Mouse (Mus musculus): Measurements from ENCODE around the gene Tma7. TPM values are rescaled to one million over a fixed set of nuclear protein-coding genes. Genes with fewer than 3 reads are reported as not detected.

Tma7 gene
- polyA plus RNA-seq, 1 experiment from 2014 or later: 774 TPM

- Histone ChIP-seq H3K27ac (no peak overlapping the region), H3K36me3 (peaks cover 21% of the 10 kb centered on the region), H3K27me3 (ENCODE audit: insufficient read depth, poor library complexity, severe bottlenecking) (no peaks in the 10 kb centered on the region), H3K4me1 (peaks cover 36% of the 10 kb centered on the region), H3K9me3 (no peaks in the 10 kb centered on the region), H3K4me3 (no peak overlapping the region)
- 19% methylated on average over 2 of the region's 2 CpGs for WGBS
- DNase-seq (ENCODE audit: low spot score): no peak
Measured at GRCm38 (mm10) chr9:109084922-109085321, 2.5 kb upstream of the Tma7 start.

DNA sequence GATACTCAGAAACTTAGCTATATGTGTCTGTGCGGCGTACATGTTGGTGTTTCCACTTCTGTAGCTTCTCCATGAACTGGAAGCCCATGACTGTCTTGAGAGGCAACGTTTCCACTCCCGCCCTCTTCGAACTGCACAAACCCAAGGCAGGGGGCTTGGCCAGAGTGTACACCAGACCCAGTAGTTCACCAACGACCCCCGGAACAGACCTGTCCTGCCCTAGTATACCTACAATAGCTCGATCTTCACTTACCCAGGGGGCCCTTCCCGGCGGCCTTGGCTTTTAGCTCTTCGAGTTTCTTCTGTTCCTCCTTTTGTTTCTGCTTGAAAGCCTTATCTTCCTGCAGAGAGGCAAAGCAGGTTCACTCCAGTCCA, 651 bp downstream of the Tma7 start:
- Histone ChIP-seq H3K27ac (peak overlapping the region; percentile 94), H3K27me3 (ENCODE audit: insufficient read depth, poor library complexity, severe bottlenecking) (no peaks in the 10 kb centered on the region), H3K36me3 (peaks cover 21% of the 10 kb centered on the region), H3K4me3 (peak overlapping the region; percentile 91), H3K4me1 (peaks cover 22% of the 10 kb centered on the region), H3K9me3 (no peaks in the 10 kb centered on the region)
- no peak for DNase-seq (ENCODE audit: low spot score)
- 7% methylated on average over 11 of the region's 11 CpGs for WGBS

DNA sequence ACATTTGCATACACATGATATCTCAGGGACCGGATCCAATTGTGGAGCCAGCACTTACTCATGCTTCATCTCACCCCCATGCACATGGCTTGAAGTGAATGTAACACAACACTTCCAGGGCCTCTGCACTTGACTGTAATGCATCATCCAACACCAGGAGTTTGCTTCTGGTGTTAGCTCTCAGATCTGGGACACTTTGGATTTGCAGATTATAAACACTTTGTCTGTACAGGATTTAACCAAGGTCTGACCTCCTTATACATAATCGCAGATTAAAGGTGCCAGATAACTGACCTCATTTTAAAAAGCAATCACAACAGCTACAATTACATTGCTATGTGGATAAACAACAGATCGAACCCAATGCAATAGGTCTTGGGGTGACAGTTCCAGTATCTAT, 1.9 kb downstream of the Tma7 start:
- Histone ChIP-seq H3K27me3 (ENCODE audit: insufficient read depth, poor library complexity, severe bottlenecking) (no peaks in the 10 kb centered on the region), H3K27ac (no peak overlapping the region), H3K36me3 (peaks cover 21% of the 10 kb centered on the region), H3K4me3 (no peak overlapping the region), H3K4me1 (peaks cover 22% of the 10 kb centered on the region), H3K9me3 (no peaks in the 10 kb centered on the region)
- no peak for DNase-seq (ENCODE audit: low spot score)
- WGBS: 89% methylated on average over 3 of the region's 3 CpGs

- under 1% methylated on average over 57 of the region's 57 CpGs for WGBS
- peaks cover 18% of the 10 kb centered on the region for H3K4me1 ChIP-seq
- no peaks in the 10 kb centered on the region for H3K9me3 ChIP-seq
- DNase-seq (ENCODE audit: low spot score): peak; percentile 96
- peak within 1 kb of the TSS; percentile 79 for H3K4me3 ChIP-seq
- H3K27me3 ChIP-seq (ENCODE audit: insufficient read depth, poor library complexity, severe bottlenecking): no peaks in the 10 kb centered on the region
- peak within 1 kb of the TSS; percentile 93 for H3K27ac ChIP-seq
- H3K36me3 ChIP-seq: peaks cover 33% of the 10 kb centered on the region
Measured at GRCm38 (mm10) chr9:109073661-109074573, 8.5 kb downstream of the Tma7 start, which contains the start of gene Atrip. Atrip (minus strand) TSS chr9:109074124.

- Histone ChIP-seq H3K36me3 (peaks cover 86% of the 10 kb centered on the region), H3K4me1 (peaks cover 7% of the 10 kb centered on the region), H3K27ac (no peak overlapping the region), H3K9me3 (no peaks in the 10 kb centered on the region), H3K4me3 (no peak overlapping the region), H3K27me3 (ENCODE audit: insufficient read depth, poor library complexity, severe bottlenecking) (no peaks in the 10 kb centered on the region)
- WGBS: 89% methylated on average over 3 of the region's 3 CpGs
- no peak for DNase-seq (ENCODE audit: low spot score)
Measured at GRCm38 (mm10) chr9:109068095-109068735, 14.2 kb downstream of the Tma7 start.

DNA sequence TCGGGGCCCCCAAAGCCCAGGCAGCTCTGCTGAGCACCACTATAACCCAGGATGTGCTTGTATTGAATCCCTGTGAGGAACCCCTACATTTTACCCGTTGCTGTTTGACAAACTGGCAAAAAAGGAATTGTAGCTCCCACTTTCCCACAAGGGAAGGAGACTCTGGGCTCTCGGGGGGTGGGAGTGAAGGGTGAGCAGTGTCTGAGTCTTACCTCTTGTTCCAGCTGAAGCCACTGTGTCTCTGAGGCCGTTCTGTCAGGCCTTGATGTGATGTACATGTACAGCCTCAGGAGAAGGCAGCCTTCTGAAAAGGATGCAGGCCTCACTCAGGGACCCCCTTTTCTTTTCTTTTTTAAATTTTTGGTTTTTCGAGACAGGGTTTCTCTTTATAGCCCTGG, 21.5 kb downstream of the Tma7 start:
- 85% methylated on average over 5 of the region's 5 CpGs for WGBS
- Histone ChIP-seq H3K27me3 (ENCODE audit: insufficient read depth, poor library complexity, severe bottlenecking) (no peaks in the 10 kb centered on the region), H3K27ac (no peak overlapping the region), H3K4me1 (peaks cover 22% of the 10 kb centered on the region), H3K4me3 (no peak overlapping the region), H3K9me3 (no peaks in the 10 kb centered on the region), H3K36me3 (peaks cover 81% of the 10 kb centered on the region)
- no peak for DNase-seq (ENCODE audit: low spot score)

DNA sequence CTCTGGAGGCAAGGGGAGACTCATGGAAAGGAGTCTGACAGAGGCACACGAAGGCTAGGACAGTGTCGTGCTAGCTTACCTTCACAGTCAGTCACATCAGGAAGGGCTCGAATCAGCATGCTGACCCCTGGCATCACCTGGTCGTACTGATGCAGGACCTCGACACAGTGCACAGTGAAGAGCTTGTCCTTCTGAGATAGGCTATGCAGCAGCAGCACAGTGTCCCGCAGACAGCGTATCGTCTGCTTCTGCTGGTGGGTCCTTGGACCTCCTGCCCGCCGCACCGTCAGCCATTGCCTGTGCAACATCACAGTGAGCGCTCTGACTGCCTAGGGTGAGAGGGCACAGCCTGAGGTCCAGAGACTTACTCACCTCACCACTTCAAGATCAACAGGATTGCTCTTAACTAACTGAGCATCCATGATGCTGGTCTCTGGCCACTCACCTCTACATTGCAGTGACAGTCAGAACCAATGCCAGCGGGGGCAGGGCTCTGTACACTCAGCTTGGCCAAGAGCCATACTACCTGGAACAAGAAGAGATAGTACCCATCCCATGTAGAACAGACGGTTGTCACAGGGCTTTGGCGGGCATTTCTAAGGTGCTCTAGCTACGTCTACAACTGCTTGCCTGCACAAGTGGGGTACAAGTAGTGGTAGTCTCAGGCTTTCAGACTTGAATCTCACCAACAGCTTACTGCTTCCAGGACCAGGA, 22.0 kb downstream of the Tma7 start:
- 93% methylated on average over 16 of the region's 16 CpGs for WGBS
- Histone ChIP-seq H3K27ac (peak overlapping the region; percentile 90; the same call in 1 of the 2 replicates), H3K36me3 (peaks cover 80% of the 10 kb centered on the region), H3K9me3 (no peaks in the 10 kb centered on the region), H3K27me3 (ENCODE audit: insufficient read depth, poor library complexity, severe bottlenecking) (no peaks in the 10 kb centered on the region), H3K4me3 (no peak overlapping the region), H3K4me1 (peaks cover 25% of the 10 kb centered on the region)
- DNase-seq (ENCODE audit: low spot score): no peak

DNA sequence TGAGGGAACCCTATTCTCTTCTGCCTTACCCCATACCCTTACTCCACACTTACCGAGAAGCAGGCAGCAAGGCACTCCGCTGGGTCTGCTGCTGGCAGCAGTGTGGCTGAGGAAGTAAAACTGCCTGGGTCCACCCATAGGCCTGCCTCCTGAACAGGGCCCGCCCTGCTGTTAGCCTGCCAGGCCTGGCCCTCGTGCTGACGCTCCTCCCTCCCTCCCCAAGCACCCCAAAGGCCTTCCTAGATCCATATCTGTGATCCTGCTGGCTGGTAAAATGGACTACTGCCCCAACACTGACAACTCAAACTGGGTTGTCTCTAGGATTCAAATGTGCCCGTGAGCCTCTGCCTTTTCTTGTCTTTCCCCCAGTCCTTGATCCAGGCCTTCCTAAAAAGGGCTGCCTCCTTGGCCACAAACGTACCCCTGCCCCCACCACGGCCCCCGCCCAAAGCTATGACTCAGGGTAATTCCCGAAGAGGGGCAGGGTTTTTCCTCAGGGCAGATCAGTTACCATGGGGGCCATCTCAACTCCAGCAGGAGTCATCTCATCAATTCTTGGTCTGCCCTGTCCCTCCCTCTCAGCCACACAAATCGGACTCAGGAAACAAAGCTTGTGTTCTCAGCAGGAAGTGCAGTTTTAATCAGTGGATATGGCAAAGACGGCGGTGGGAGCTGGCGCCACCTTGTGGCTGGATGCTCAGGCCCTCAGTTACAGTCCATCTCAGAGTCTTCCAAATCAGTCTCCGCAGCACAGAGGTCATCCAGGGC, 23.1 kb downstream of the Tma7 start, which contains the start of gene Trex1:
Gene Trex1 (minus strand): TSS at position 599 of the 768 bp plus-strand sequence.
- H3K27me3 ChIP-seq (ENCODE audit: insufficient read depth, poor library complexity, severe bottlenecking): no peaks in the 10 kb centered on the region
- peaks cover 33% of the 10 kb centered on the region for H3K4me1 ChIP-seq
- H3K36me3 ChIP-seq: peaks cover 70% of the 10 kb centered on the region
- DNase-seq (ENCODE audit: low spot score): peak; percentile 93
- H3K4me3 ChIP-seq: peak within 1 kb of the TSS; percentile 52
- WGBS: 14% methylated on average over 15 of the region's 15 CpGs
- peak within 1 kb of the TSS; percentile 90 for H3K27ac ChIP-seq
- no peaks in the 10 kb centered on the region for H3K9me3 ChIP-seq

GRCm38 (mm10) chr9:109058006-109058765, 24.2 kb downstream of the Tma7 start:
- no peak for DNase-seq (ENCODE audit: low spot score)
- Histone ChIP-seq H3K9me3 (no peaks in the 10 kb centered on the region), H3K4me3 (peak overlapping the region; percentile 52), H3K4me1 (peaks cover 39% of the 10 kb centered on the region), H3K36me3 (peaks cover 60% of the 10 kb centered on the region), H3K27ac (peak overlapping the region; percentile 90; the same call in 1 of the 2 replicates), H3K27me3 (ENCODE audit: insufficient read depth, poor library complexity, severe bottlenecking) (no peaks in the 10 kb centered on the region)
- 92% methylated on average over 19 of the region's 19 CpGs for WGBS

DNA sequence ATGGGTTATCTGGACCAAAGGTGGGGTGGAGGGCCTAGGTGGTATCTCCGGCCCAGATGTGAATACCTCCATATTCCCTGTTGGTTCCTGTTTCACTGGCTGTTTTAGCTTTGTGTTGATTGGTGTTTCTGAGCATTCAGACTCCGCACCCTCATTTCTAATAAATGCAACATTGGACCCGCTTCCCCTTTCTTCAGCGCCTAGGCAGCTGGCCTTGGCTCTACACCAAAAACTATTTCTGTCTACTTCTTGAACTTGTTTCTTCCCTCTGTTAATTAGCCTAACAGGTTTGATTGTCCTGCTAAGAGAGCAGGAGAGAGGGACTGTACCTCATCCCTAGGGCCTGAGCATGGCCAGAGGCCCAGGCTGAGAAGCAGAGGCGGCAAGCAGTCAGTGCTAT, 24.8 kb downstream of the Tma7 start:
- WGBS: 89% methylated on average over 5 of the region's 5 CpGs
- Histone ChIP-seq H3K4me3 (no peak overlapping the region), H3K9me3 (no peaks in the 10 kb centered on the region), H3K27me3 (ENCODE audit: insufficient read depth, poor library complexity, severe bottlenecking) (no peaks in the 10 kb centered on the region), H3K4me1 (peaks cover 39% of the 10 kb centered on the region), H3K36me3 (peaks cover 58% of the 10 kb centered on the region), H3K27ac (no peak overlapping the region)
- no peak for DNase-seq (ENCODE audit: low spot score)

DNA sequence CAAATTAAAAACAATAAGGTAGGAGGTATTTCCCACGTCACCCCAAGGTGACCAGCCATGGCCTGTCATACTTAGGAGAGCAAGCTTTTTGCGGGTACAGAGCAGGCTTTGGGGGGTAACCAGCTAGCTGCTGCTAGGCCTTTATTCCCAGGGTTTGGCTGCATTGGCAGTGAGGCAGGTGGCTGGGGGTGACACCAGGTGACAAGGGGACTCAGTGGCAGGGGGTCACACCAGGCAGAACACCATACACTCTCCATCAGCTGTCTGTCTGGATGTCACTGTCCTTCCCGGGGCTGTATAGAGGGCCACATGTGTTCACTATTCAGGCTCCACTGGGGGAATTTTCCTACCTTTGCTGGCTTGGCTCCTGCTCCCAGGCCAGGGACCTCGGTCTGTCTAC, 25.5 kb downstream of the Tma7 start:
- 88% methylated on average over 4 of the region's 4 CpGs for WGBS
- Histone ChIP-seq H3K27ac (no peak overlapping the region), H3K4me3 (no peak overlapping the region), H3K27me3 (ENCODE audit: insufficient read depth, poor library complexity, severe bottlenecking) (no peaks in the 10 kb centered on the region), H3K4me1 (peaks cover 39% of the 10 kb centered on the region), H3K9me3 (no peaks in the 10 kb centered on the region), H3K36me3 (peaks cover 56% of the 10 kb centered on the region)
- DNase-seq (ENCODE audit: low spot score): no peak

Measured in heart, embryonic 10.5 days (tissue).